Mouse (Mus musculus) liver, adult 2 months (tissue): ENCODE measurements around the gene Rragc.

Experiments
- CTCF ChIP-seq: fragments of 200-500 bp; IDR thresholded peaks from 2 replicates; pipeline ENCODE4 v1.5.1; 2011; ENCODE audit warnings: low read depth, low read length, control low read depth
- POLR2A ChIP-seq: fragments of 200-500 bp; IDR thresholded peaks from 2 replicates; pipeline ENCODE4 v1.6.1; 2011; ENCODE audit warnings: low read length, control low read depth; ENCODE audit not compliant: insufficient read depth; ENCODE audit errors: extremely low read depth

DNA sequence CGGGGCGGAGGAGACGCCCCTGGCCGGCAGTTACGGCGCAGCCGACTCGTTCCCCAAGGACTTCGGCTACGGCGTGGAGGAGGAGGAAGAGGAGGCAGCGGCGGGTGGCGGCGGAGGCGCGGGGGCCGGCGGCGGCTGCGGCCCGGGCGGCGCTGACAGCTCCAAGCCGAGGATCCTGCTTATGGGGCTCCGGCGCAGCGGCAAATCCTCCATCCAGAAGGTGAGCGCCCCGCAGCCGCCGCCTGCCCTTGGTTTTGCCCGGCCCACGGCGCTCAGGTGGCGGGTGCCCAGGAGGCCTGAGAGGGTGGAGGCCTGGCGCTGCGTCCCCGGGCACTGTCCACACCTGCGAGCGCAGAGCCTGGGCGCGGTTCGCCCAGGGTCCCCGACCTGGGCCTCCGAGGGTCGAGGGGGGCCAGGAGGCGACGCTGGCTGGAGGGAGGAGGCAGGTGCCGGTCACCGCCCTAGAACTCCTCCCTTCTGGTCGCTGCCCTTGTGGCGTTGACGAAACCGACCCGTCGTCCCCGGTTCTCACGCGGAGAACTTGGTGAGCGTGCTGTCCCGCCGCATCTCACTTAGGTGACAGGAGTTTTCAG is 398 bp downstream of the Rragc start, which contains the start of gene 4930535I16Rik:
- TF ChIP-seq POLR2A (0 out of 2 replicates have a peak, but pooled peaks have one; percentile 23), CTCF (no peak)
